Mouse (Mus musculus) forebrain, embryonic 11.5 days (tissue): Measurements from ENCODE around the gene Pno1. TPM values are rescaled to one million over a fixed set of nuclear protein-coding genes. Genes with fewer than 3 reads are reported as not detected.

Experiments
- polyA plus RNA-seq: library from polyadenylated mRNA; unstranded; fragments of >200 nt; fragmentation: Nextera tagmentation; extraction: Ambion mirVana; gene quantifications from 2 replicates; pipeline ENCODE4 v1.2.1, GENCODE M21; 2014

The Pno1 gene
- polyA plus RNA-seq, 1 experiment from 2014 or later: 95.2 TPM

Other genes with a start within 250 kb of the Pno1 start
- 16.3 and 19.6 TPM in 2 replicates for gene Cnrip1, start 160.0 kb downstream of the Pno1 start, polyA plus RNA-seq
- gene Plek, start 159.2 kb downstream of the Pno1 start, polyA plus RNA-seq: 6.0 and 6.1 TPM in 2 replicates
- gene Ppp3r1, start 52.3 kb downstream of the Pno1 start, polyA plus RNA-seq: 94.3 and 103 TPM in 2 replicates
- gene Wdr92, start 29.5 kb downstream of the Pno1 start, polyA plus RNA-seq: 24.1 and 26.0 TPM in 2 replicates
- 96.2 and 101 TPM in 2 replicates for gene C1d, start 46.0 kb upstream of the Pno1 start, polyA plus RNA-seq